Mouse (Mus musculus) colon, adult 2 months (tissue): ENCODE measurements around the gene Fam122c. TPM values are rescaled to one million over a fixed set of nuclear protein-coding genes. Genes with fewer than 3 reads are reported as not detected.

Source experiments
- polyA plus RNA-seq: library from polyadenylated mRNA; depleted of rRNA; stranded (reverse); fragments of >200 nt; gene quantifications from 2 replicates; pipeline ENCODE4 v1.2.3, GENCODE M21; 2012; rRNA removed

Fam122c gene
- not detected in 2 replicates for polyA plus RNA-seq

GRCm38 (mm10) chrX:53273124-53273523 lies at the start of gene Fam122c:
Gene Fam122c (plus strand): TSS chrX:53273424.

GRCm38 (mm10) chrX:53240011-53240410 lies 33.2 kb upstream of the Fam122c start, which contains the start of gene Plac1:
Gene Plac1 (minus strand): TSS chrX:53240111.

GRCm38 (mm10) chrX:53269289-53270062 lies 3.7 kb upstream of the Fam122c start, which contains the start of gene Fam122b:
Gene Fam122b (minus strand): TSS chrX:53269805.

GRCm38 (mm10) chrX:53370366-53370740 lies 97.1 kb downstream of the Fam122c start, which contains the start of gene Mospd1:
Gene Mospd1 (minus strand): TSS chrX:53370502.

Other genes with a start within 250 kb of the Fam122c start
- not detected in 2 replicates for gene Plac1, start 33.3 kb upstream of the Fam122c start, polyA plus RNA-seq
- gene Fam122b, start 3.6 kb upstream of the Fam122c start, polyA plus RNA-seq: 1.1 and 1.6 TPM in 2 replicates
- 0.85 and 1.1 TPM in 2 replicates for gene Mospd1, start 97.1 kb downstream of the Fam122c start, polyA plus RNA-seq
- not detected in 2 replicates for gene Etd, start 161.5 kb downstream of the Fam122c start, polyA plus RNA-seq